Mouse (Mus musculus) mature B cell (primary cell): ENCODE results near the gene 4931429L15Rik.

Source experiments
- in situ Hi-C: fragments of 300-500 bp; cut with MboI; formaldehyde crosslinking; loops from 2 replicates; pipeline ENCODE4 v1.14.3; 2019

4931429L15Rik gene

GRCm38 (mm10) chr9:46259111-46259510 lies 60.7 kb downstream of the 4931429L15Rik start:
- in situ Hi-C loops: no loop called here

GRCm38 (mm10) chr9:46257546-46257945 lies 62.2 kb downstream of the 4931429L15Rik start:
- in situ Hi-C loops: no loop called here

GRCm38 (mm10) chr9:46256658-46257385 lies 63.0 kb downstream of the 4931429L15Rik start:
- in situ Hi-C loops: no loop called here

- in situ Hi-C loops: no loop called here
Measured at GRCm38 (mm10) chr9:46256177-46256576, 63.6 kb downstream of the 4931429L15Rik start.
